Mouse (Mus musculus): ENCODE measurements at regions not wholly inside any gene's neighbourhood (a gene's known extent, or its start where the extent isn't known, plus 50 kb on each side); places are given as distances from the start of the nearest gene placed in this dataset.

GRCm38 (mm10) chr8:35915878-35916518 is 150.4 kb downstream of the Gm19410 start:
- 90% methylated on average over 10 of the region's 10 CpGs for whole genome bisulfite sequencing
- H3K4me2 ChIP-seq (replicated peaks): no peak overlapping the region

DNA sequence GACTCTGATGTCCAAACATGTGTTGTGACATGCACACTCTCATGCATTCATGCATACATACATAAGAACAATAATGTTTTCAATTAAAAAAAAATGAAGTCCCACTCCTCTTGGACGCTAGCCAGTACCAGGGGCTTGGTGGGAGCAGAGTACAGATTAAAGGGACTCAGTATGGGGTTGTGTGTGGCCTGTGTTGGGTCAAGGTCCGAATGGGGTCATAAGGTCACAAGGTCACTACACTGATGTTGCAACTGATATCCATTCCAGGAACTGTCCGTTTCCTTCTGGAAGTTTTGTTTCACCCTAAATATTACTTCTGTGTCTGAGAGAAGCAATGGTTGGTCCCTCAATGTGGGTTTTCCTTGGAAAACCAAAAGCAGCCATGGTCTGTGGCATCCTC is 152.0 kb downstream of the Gm19410 start:
- WGBS: 60% methylated on average over 3 of the region's 3 CpGs
- peaks cover 3% of the 10 kb centered on the region; the same call in 1 of the 2 replicates for H3K4me1 ChIP-seq
- no peaks in the 10 kb centered on the region for H3K36me3 ChIP-seq
- H3K4me2 ChIP-seq (replicated peaks): no peak overlapping the region
- no peak overlapping the region for H3K27ac ChIP-seq
- no peak overlapping the region for H3K9ac ChIP-seq
- no peak for ATAC-seq (ENCODE audit: low FRiP score, low read depth)
- H3K9me3 ChIP-seq: no peaks in the 10 kb centered on the region
- no peak overlapping the region for H3K4me3 ChIP-seq
- H3K27me3 ChIP-seq (replicated peaks): no peaks in the 10 kb centered on the region

More at GRCm38 (mm10) chr8:35915878-35916518, 150.4 kb downstream of the Gm19410 start:
- Histone ChIP-seq H3K36me3 (no peaks in the 10 kb centered on the region), H3K4me3 (no peak overlapping the region), H3K9me3 (no peaks in the 10 kb centered on the region), H3K27me3 (replicated peaks) (no peaks in the 10 kb centered on the region), H3K4me1 (peaks cover 3% of the 10 kb centered on the region; the same call in 1 of the 2 replicates), H3K27ac (no peak overlapping the region), H3K9ac (no peak overlapping the region)
- ATAC-seq (ENCODE audit: low FRiP score, low read depth): no peak

DNA sequence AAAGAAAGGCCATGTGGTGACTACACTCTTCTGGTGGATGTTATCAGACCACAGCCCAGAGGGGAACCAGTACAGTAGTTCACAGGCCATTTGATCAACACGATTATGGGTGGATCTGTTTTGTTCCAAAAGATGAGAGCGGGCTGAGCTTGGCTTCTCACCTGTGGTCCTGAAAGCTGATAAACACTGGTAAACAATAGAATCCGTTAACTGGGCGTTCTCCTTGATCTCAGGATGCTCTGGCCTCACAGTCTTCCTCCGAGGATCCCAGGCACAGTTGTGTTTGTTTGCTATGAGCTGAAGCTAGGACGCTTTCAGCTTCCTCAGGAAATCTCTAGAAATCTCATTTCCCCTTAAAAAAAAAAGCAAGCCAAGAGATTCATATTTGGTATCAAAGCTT is 153.9 kb downstream of the Gm19410 start:
- Histone ChIP-seq H3K27me3 (replicated peaks) (no peaks in the 10 kb centered on the region), H3K4me3 (no peak overlapping the region), H3K9ac (no peak overlapping the region), H3K4me2 (replicated peaks) (no peak overlapping the region), H3K4me1 (peaks cover 3% of the 10 kb centered on the region; the same call in 1 of the 2 replicates), H3K9me3 (no peaks in the 10 kb centered on the region), H3K27ac (no peak overlapping the region), H3K36me3 (no peaks in the 10 kb centered on the region)
- no peak for ATAC-seq (ENCODE audit: low FRiP score, low read depth)
- WGBS: 84% methylated on average over 6 of the region's 6 CpGs

DNA sequence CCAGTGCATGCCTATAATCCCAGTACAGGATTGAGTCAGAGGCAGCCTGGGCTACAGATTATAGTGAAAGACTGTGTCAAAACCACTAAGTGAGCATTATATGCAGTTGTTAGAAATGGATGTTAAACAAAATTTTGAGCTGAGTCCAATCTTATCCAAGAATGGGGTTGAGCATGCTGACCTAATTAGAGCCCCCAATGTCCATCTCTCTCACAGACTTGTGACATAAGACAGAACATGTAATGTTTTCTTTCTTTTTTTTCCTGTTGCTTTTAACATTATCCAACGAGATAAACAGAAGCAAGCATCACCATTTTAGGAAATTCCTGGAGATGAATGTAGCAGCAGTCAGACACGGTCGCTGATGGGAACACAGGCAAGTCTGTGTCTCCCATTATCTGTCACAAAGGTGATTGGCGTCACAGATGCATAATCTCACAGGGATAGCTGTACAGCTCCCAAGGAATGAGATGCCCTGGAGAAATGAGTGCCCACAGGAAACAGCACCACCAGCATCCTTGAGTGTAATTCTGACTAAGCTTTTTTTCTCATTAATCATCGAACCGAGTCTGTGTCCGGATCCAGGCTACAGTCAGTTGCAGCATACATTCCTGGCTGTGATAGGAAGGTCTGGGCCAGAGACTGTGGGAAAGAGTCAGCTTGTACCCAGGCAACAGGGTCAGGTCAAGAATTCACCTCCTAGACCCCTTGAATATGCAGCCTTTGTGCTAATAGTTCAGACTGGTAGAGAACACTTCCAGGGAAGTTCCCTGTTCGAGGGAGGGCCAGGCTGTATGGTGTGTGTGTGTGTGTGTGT is 154.5 kb downstream of the Gm19410 start:
- no peak overlapping the region for H3K27ac ChIP-seq
- ATAC-seq (ENCODE audit: low FRiP score, low read depth): no peak
- no peaks in the 10 kb centered on the region for H3K9me3 ChIP-seq
- 36% methylated on average over 8 of the region's 8 CpGs for WGBS
- H3K4me1 ChIP-seq: peaks cover 3% of the 10 kb centered on the region; the same call in 1 of the 2 replicates
- no peak overlapping the region for H3K4me3 ChIP-seq
- no peaks in the 10 kb centered on the region for H3K27me3 ChIP-seq (replicated peaks)
- no peak overlapping the region for H3K4me2 ChIP-seq (replicated peaks)
- H3K9ac ChIP-seq: no peak overlapping the region
- no peaks in the 10 kb centered on the region for H3K36me3 ChIP-seq

DNA sequence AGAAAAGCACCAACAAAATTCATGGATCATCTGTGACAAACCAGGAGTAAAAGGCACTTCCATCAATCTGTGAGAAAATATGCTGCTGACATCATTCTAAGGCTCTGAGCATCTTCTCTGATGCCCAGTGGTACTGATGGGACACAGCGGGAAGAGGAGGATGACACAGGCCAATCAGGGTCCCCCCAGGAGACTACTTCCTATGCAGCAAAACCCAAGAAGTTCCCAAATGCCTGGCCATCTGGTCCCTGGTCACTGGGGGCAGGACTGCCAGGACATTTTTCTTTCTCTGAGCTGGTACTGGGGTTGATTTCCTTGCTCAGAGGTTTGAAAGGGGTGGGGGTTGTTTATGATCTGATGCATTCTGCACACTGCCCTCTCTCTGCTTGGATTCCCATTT is 158.4 kb downstream of the Gm19410 start:
- Histone ChIP-seq H3K9me3 (no peaks in the 10 kb centered on the region), H3K27ac (no peak overlapping the region), H3K36me3 (no peaks in the 10 kb centered on the region), H3K9ac (no peak overlapping the region), H3K4me2 (replicated peaks) (no peak overlapping the region), H3K27me3 (replicated peaks) (no peaks in the 10 kb centered on the region), H3K4me1 (peaks cover 3% of the 10 kb centered on the region; the same call in 1 of the 2 replicates), H3K4me3 (no peak overlapping the region)
- whole genome bisulfite sequencing: 69% methylated on average over 1 of the region's 1 CpGs
- no peak for ATAC-seq (ENCODE audit: low FRiP score, low read depth)

DNA sequence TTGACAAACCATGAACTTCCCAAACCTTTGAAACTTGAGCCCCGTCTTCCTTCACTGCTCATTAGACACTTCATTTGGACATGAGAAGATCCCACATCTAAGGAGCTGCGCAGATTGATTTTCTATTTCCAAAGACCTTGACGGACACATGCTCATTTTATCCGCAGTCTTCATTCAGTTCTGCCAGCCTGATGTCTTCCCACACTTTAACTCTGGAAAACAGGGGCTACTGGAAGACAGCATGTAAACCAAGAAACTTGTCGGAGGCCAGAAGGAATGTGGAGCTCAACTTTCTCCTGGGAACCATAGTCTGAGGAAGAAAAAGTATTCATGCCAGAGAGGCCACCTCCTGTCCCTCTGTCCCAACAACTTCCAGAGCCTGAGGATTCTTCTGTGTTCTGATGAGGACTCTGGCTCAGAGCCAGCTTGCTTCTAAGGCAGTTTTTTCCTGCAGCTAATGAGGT is 161.8 kb downstream of the Gm19410 start:
- no peaks in the 10 kb centered on the region for H3K4me1 ChIP-seq
- H3K27me3 ChIP-seq (replicated peaks): no peaks in the 10 kb centered on the region
- no peak overlapping the region for H3K4me2 ChIP-seq (replicated peaks)
- no peak overlapping the region for H3K4me3 ChIP-seq
- 79% methylated on average over 5 of the region's 5 CpGs for WGBS
- no peak for ATAC-seq (ENCODE audit: low FRiP score, low read depth)
- H3K9me3 ChIP-seq: no peaks in the 10 kb centered on the region
- H3K27ac ChIP-seq: no peak overlapping the region
- H3K9ac ChIP-seq: no peak overlapping the region
- no peaks in the 10 kb centered on the region for H3K36me3 ChIP-seq

- no peaks in the 10 kb centered on the region for H3K36me3 ChIP-seq
- no peaks in the 10 kb centered on the region for H3K27me3 ChIP-seq (replicated peaks)
- H3K27ac ChIP-seq: no peak overlapping the region
- no peak overlapping the region for H3K4me2 ChIP-seq (replicated peaks)
- peaks cover 4% of the 10 kb centered on the region; the same call in 1 of the 2 replicates for H3K4me1 ChIP-seq
- no peak for ATAC-seq (ENCODE audit: low FRiP score, low read depth)
- no peak overlapping the region for H3K9ac ChIP-seq
- no peaks in the 10 kb centered on the region for H3K9me3 ChIP-seq
- WGBS: 50% methylated on average over 4 of the region's 4 CpGs
- no peak overlapping the region for H3K4me3 ChIP-seq
These were observed 164.7 kb downstream of the Gm19410 start for GRCm38 (mm10) chr8:35930291-35930690.

- Histone ChIP-seq H3K9me3 (no peaks in the 10 kb centered on the region), H3K36me3 (no peaks in the 10 kb centered on the region), H3K27me3 (replicated peaks) (no peaks in the 10 kb centered on the region), H3K9ac (no peak overlapping the region), H3K27ac (peak overlapping the region; percentile 33), H3K4me1 (peaks cover 4% of the 10 kb centered on the region; the same call in 1 of the 2 replicates), H3K4me2 (replicated peaks) (no peak overlapping the region), H3K4me3 (no peak overlapping the region)
- 32% methylated on average over 13 of the region's 13 CpGs for WGBS
- peak; percentile 96 for ATAC-seq (ENCODE audit: low FRiP score, low read depth)
These were observed 167.9 kb downstream of the Gm19410 start for GRCm38 (mm10) chr8:35933186-35934114.

- Histone ChIP-seq H3K27ac (no peak overlapping the region), H3K9ac (no peak overlapping the region), H3K4me2 (replicated peaks) (no peak overlapping the region), H3K4me1 (peaks cover 4% of the 10 kb centered on the region; the same call in 1 of the 2 replicates), H3K4me3 (no peak overlapping the region), H3K9me3 (no peaks in the 10 kb centered on the region), H3K27me3 (replicated peaks) (no peaks in the 10 kb centered on the region), H3K36me3 (no peaks in the 10 kb centered on the region)
- peak; percentile 22 for ATAC-seq (ENCODE audit: low FRiP score, low read depth)
- 70% methylated on average over 7 of the region's 7 CpGs for WGBS
These were observed 168.6 kb downstream of the Gm19410 start for GRCm38 (mm10) chr8:35934115-35934607.

GRCm38 (mm10) chr8:35935034-35935433 is 169.4 kb downstream of the Gm19410 start:
- no peak overlapping the region for H3K27ac ChIP-seq
- H3K4me2 ChIP-seq (replicated peaks): no peak overlapping the region
- 94% methylated on average over 1 of the region's 1 CpGs for WGBS
- ATAC-seq (ENCODE audit: low FRiP score, low read depth): no peak
- H3K4me1 ChIP-seq: peaks cover 4% of the 10 kb centered on the region; the same call in 1 of the 2 replicates
- H3K4me3 ChIP-seq: no peak overlapping the region
- no peaks in the 10 kb centered on the region for H3K36me3 ChIP-seq
- H3K9ac ChIP-seq: no peak overlapping the region
- H3K9me3 ChIP-seq: no peaks in the 10 kb centered on the region
- H3K27me3 ChIP-seq (replicated peaks): no peaks in the 10 kb centered on the region

GRCm38 (mm10) chr8:35939199-35939598 is 173.6 kb downstream of the Gm19410 start:
- Histone ChIP-seq H3K9ac (no peak overlapping the region), H3K4me2 (replicated peaks) (no peak overlapping the region), H3K27me3 (replicated peaks) (no peaks in the 10 kb centered on the region), H3K9me3 (no peaks in the 10 kb centered on the region), H3K36me3 (no peaks in the 10 kb centered on the region), H3K4me1 (no peaks in the 10 kb centered on the region), H3K27ac (no peak overlapping the region), H3K4me3 (no peak overlapping the region)
- no peak for ATAC-seq (ENCODE audit: low FRiP score, low read depth)
- WGBS: 94% methylated on average over 9 of the region's 9 CpGs

Measured in neural tube, embryonic 12.5 days (tissue).